Mouse (Mus musculus) inflammation-experienced regulatory T-cells, adult 16 weeks (primary cell): ENCODE results near the gene Atp11c. TPM values are rescaled to one million over a fixed set of nuclear protein-coding genes. Genes with fewer than 3 reads are reported as not detected.

Source experiments
- polyA plus RNA-seq: library from polyadenylated mRNA; unstranded; fragments of 100-300 nt; shearing (Covaris generic); gene quantifications from one replicate; pipeline ENCODE4 v1.2.1, GENCODE M21; 2017

The Atp11c gene
- 9.3 TPM for polyA plus RNA-seq

DNA sequence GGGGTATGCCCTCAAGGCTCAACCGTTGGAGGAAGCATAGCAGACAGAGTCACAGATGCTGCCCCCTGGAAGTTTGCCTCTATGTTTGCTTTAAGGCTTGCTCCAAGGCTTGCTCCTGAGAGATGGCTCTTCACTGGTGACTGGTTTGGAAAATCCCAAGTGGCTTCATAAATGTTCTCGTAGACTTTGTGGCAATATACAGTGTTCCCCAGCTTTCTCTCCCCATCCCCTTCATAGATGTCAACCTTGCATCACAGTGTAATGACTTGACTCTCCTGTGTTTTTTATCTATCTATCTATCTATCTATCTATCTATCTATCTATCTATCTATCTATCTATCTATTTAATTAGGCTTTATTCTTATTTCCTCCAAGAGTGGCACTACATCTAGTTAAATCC is at the start of gene Atp11c:
Gene Atp11c (minus strand): TSS at position 101 of the 400 bp plus-strand sequence.

GRCm38 (mm10) chrX:60539149-60539548 is 53.3 kb downstream of the Atp11c start, which contains the start of gene Gm7073:
Gm7073 (minus strand) TSS chrX:60539249.

DNA sequence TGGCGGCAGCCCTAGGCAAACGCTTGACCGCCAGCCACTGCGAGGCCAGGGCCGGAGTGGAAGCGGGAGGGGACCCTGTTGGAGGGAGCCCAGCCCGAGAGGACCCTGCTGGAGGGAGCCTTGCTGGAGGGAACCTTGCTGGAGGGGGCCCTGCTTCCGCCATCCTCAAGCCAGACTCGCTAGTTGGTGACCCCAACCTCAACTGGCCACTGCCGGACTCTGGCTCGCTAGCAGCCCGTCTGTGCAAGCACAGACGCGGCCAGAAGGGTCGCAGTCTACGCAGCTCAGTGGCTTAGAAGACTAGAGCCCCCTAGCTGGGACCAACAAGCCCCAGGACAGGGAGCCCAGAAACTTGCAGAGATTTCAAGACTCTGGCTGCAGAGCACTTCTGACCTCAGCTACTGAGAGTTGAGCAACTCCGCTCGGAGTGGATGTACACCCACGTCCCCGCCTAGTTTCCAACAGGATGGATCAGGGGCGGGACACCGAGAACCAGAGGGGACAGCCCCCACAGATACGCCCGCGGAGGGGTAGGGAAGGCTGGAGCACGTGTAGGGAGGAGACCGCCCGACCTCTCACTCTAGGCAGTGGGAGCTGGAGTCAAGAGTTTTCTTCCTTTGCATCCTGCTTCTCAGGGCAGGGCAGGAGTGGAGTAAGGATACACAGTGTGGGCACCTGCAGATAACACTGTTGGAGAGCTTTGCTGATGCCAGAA is 413.6 kb downstream of the Atp11c start, which contains the start of gene Mcf2:
Gene Mcf2 (minus strand): TSS at position 346 of the 715 bp plus-strand sequence.

Other genes with a start within 250 kb of the Atp11c start
- not detected for gene Gm7073, start 53.4 kb downstream of the Atp11c start, polyA plus RNA-seq